Mouse (Mus musculus): ENCODE results near the gene Ccnd1. TPM values are rescaled to one million over a fixed set of nuclear protein-coding genes. Genes with fewer than 3 reads are reported as not detected.

The Ccnd1 gene
- 10 to 100 TPM; 38.3 to 62.8 TPM for total RNA-seq (2021)
- long read RNA-seq, experiment 1, transcript Ccnd1-201 (5 exons, 3,740 nt) = major isoform, 10 of 21 reads
- long read RNA-seq, experiment 1, partial matches to known transcripts = 0 of 21 reads
- long read RNA-seq, experiment 1, other reads (novel, unspliced or antisense) = 11 of 21 reads
- long read RNA-seq, experiment 2, partial matches to known transcripts = 0 of 6 reads
- long read RNA-seq, experiment 2, other reads (novel, unspliced or antisense) = 4 of 6 reads

- peak; percentile 72 to 82 for DNase-seq
These were observed at the start of gene Ccnd1 for GRCm38 (mm10) chr7:144939344-144940002. Gene Ccnd1, minus strand, starts transcription at chr7:144939925.

DNA sequence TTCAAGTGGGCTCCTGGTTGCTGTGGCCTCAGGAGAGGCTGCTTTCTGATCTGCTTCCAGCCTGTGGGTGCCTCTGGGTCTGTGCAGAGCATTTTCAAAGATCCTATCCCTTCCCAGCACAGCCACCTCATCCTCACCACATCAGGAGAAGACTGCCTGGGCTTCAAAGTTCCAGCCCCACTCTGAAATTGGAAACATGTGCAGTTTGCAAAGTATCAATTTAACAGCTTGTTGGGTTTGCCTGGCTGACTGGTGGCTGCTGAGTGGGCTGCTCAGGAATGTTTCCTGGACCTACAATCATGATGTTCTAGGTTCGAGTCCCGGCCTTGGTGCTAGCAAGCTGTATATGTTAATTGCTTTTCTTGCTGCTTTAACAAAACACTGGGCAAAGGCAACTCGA is 49.1 kb upstream of the Ccnd1 start:
- no peak for DNase-seq

DNA sequence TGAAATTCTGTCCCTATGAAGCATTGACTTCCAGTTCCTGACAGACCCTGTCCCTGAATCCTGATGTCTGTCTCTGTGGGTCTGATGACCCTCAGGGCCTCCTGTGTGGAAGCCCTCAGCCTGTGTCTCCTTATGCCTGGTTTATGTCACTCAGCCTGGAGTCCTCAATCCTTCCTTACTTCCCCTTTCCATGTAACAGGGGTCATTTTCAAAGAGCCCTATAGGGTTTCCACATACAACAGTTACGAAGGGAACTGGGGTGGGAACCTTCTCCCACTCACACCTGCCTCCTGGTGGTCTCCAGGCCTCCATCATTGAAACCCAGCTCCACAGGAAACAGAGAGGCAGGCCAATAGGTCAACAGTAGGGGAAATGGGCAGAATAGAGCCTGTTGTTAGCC is 45.4 kb upstream of the Ccnd1 start:
- no peak for DNase-seq

DNA sequence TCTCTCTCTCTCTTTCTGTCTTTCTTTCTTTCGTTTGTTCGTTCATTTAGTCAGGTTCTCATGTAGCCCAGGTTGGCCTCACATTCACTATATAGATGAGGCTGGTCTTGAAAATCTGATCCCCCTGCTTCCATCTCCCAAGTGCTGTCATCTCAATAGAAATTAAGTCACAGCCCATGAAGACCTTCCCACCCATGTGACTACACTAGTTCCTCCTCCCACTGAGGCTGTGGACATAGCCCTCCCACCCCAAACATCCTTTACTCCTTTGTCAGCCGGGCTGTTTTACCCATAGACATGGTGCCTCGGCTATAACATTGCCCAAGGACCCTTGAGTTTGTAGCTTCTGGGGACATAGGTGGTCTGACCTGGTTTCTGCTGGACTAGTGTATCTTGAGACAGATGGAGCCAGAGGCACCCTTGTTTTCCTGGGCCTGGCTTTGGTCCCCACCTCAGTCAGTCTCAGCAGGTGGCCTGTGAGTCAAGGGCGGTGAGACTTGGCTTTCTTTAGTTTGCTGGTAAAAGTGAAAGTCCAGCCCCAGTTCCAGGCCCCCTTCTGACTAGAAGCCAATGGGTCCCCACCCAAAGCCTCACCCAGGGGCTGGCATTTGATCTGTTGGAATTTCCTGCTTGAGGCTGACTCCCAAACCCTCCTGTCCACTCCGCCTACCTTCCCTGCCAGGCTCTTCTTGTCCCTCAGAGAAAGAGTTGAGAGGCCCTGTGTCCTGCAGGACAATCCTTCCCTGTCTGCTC is 42.8 kb upstream of the Ccnd1 start:
- peak; percentile 17 to 45 for DNase-seq

- peak; percentile 29 to 37 for DNase-seq
These were observed 41.8 kb upstream of the Ccnd1 start for GRCm38 (mm10) chr7:144981426-144982079.

GRCm38 (mm10) chr7:144979814-144980213 is 40.1 kb upstream of the Ccnd1 start:
- DNase-seq = peak; percentile 18 to 29

- peak; percentile 11 to 29 for DNase-seq
These were observed 37.4 kb upstream of the Ccnd1 start for GRCm38 (mm10) chr7:144977121-144977520.

DNA sequence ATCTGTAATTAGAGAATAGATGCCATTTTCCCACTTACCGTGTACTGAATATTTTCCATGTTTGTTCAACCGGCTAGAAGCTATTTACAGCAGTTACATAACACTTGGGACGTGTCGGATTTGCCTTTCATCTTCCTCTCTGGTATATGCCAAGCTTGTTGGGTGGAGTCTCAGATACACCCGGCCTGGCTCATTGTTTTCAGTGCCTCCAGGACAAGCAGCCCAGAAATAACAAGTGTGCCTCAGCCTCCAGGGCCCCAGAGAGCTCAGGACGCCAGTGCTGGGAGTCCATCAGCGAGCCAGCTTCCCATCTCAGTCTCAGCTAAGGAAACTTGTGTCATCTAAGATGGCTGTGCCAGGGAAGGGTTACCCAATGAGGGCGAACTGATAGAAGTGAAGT is 33.7 kb upstream of the Ccnd1 start:
- peak; percentile 50 to 80 for DNase-seq

- no peak for DNase-seq
These were observed 32.0 kb upstream of the Ccnd1 start for GRCm38 (mm10) chr7:144971769-144972168.

DNA sequence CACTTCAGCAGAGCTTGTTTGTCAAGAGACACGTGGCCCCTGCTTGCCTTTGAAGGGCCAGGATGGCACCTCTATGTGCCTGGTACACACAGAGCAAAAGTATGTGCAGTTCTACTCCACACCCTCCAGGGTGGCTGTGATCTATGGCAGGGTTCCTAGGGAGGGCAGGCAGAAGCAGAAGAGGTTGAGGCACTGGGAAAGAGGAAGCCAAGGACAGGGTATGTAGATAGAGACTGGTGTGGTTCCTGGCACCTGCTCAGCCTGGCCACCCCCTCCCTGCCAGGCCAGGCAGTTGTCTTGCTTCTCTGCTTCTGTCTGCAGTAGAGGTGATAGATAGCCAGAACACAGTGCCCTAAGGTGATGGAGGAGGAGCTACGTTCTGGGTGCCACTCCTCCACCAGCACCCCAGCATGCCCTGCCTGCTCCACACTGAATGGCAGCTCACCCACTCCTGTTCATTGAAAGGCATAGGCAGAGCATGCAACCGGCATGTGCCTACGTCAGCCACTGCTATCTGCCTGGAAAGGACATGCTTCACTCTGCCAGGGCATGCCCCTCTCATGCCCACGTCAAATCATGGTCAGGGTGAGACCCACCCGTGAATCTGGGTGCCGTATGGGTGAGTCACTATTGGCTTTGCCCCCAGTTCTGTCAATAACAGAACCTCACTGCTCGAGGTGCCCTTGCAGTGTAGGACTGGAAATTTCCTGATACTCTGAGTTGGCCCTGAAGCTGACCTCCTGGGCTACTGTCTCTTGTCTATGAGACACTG is 31.5 kb upstream of the Ccnd1 start:
- DNase-seq = peak; percentile 22 to 40

DNA sequence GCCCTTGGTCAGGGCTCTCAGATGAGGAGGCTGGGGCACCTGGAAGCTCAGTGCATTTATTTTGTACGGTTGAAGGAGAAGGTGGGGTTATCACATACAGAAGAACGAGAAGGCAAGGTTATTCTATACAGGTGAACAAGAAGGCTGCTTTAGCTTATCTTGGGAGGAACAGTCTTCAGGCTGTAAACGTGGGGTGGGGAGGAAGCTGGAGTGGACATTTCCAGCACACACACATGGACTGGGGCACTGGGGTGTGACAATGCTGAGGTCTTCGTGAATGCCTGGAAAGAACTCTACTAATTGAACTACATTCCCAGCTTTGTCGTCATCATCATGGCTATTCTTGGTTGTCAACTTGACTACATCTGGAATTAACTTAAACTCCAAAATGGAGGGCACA is 26.2 kb upstream of the Ccnd1 start:
- no peak for DNase-seq

DNA sequence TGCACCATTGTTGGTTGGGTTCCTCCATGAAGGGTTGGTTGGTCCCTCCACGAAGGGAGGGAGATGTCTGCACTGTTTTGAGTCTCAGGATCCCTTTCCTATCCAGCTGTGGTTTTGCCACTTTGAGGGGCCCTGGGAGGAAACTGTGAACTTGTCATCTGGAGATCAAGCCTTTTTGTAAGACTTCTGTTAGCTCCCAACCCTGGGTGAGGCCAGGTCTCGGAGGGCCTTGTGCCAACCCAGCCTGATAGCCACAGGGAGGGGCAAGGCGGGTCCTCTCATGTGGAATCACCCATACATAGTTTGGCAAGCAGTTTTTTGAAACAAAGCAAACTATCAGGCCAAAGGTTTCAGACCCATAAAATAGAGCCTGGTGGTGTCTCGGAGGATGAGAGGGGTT is 24.6 kb upstream of the Ccnd1 start:
- DNase-seq = no peak

GRCm38 (mm10) chr7:144963911-144964310 is 24.2 kb upstream of the Ccnd1 start:
- no peak for DNase-seq

DNA sequence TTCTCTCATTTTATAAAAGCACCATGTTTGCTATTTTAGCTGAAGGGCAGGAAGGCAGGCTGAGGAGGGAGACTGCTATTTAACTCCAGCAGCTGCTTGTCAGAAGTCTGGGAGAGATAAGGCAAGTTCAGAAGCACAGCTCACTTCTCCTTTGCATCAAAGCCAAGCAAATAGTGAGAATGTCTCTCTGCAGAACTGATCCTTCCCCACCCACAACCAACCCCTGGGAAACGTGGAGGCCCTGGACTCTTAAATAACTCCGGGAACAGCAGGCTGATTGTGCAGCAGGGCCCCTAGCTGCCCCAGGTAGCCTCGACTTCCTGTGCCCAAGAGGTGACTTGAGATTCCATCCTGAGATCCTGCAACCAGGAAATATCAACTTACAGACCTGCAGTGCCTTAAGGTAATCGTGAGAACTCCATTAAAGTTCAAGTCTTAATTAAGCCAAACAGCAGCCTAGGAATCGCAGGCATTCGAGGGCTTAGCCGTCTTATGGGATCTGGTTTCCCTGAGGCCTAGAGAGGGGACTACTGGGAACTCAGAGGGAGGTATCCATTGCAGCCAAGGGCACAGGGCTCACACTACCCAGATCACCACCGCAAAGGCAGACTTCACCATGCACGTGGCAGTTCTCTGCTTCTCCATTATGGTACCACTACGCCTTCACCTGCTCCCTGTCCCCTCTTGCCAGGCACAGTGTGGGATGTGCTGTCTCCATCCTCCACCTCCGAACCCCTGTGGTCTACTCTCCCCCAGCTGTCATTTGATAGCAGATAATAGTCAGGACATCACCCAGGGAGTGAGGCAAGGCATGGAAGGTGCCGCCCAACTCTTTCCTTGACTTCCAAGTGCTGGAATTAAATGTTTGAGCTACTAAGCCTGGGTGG is 19.0 kb upstream of the Ccnd1 start:
- DNase-seq = no peak

DNA sequence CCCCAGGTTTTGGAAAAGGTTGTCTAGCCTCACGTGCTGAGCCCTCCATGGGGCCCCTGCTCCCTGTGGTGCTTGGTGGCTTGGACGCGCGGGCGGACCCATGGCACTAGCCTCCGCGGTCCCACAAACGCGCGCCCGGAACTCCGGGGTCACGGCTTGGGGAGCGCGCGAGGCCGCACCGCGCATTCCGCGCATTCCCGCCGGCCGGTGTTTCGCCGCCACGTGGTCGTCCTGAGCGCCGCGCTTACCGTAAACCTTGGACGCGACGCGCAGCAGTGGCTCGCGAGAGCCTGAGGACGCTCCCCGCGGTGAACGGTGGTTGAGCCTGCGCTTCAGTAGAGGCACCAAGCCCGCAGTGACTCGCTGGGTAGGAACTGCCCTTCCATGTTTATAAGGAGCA is 3.5 kb upstream of the Ccnd1 start:
- peak; percentile 84 for DNase-seq

GRCm38 (mm10) chr7:144942744-144943135 is 3.0 kb upstream of the Ccnd1 start:
- DNase-seq = peak in 1 of 2 experiments; percentile 31

DNA sequence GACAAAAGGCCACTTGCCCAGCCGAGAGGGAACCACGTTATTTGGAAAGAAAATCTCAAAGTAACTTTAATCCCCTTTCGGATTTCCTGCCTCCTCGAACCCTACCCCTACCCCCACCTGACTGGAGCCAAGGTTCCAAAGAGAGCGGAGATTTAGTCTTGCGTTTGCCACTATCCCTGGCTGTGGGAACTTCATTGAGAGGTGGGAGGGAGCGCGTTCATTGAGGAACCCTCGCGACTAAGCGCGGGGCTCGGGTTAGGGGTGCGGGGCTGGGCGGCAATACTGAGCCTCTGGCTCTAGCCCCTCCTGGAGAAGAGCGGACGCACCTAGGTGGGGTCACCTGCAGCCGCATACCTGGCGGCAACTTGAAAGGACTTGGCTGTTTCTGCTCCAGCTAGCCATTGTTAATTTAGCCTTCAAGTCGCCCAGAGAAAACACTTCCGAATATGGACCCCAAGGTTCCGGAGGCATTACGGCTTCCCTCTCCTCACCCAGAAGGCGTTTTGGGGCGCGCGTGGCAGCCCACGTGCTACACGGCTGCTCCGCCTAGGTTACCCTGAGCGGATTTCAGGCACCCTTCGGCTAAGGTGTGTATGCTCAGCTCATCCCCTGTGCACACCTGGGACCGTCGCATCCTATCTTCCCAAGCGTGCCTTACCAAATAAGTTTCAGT is 2.5 kb upstream of the Ccnd1 start:
- DNase-seq = peak; percentile 40 to 59

GRCm38 (mm10) chr7:144941242-144941831 is 1.6 kb upstream of the Ccnd1 start:
- DNase-seq = peak; percentile 90 to 95

DNA sequence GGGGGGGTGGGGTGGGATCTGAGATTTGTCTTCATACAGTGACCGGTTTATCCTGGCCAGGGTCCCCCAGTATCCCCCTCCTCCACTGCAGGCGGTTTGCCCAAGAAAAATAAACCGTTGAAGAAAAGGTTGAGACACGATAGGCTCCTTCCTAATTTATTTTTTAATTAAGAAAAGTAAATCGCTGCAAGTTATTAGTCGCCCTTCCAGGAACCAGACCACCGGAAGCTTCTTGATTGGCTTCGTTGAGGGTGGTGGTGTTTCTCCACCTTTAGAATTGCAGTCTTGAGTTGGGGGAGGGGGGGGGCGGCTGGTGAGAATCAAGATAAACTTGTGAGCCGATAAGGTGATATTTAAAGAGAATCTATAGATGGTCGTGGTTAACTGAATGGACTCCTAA is 860 bp upstream of the Ccnd1 start:
- no peak for DNase-seq
